Mouse (Mus musculus): Measurements from ENCODE around the gene Tas2r107. TPM values are rescaled to one million over a fixed set of nuclear protein-coding genes. Genes with fewer than 3 reads are reported as not detected.
"Not testable (repeated sequence)": the region's sequence is repeated elsewhere in the genome, so short reads cannot be mapped to it uniquely, and the experiment has no call there.

The Tas2r107 gene
- not detected in 2 replicates for total RNA-seq (2014; rRNA removed)
- polyA plus RNA-seq (2015; fragmentation: Nextera tagmentation; extraction: Ambion mirVana) = not detected in 2 replicates

DNA sequence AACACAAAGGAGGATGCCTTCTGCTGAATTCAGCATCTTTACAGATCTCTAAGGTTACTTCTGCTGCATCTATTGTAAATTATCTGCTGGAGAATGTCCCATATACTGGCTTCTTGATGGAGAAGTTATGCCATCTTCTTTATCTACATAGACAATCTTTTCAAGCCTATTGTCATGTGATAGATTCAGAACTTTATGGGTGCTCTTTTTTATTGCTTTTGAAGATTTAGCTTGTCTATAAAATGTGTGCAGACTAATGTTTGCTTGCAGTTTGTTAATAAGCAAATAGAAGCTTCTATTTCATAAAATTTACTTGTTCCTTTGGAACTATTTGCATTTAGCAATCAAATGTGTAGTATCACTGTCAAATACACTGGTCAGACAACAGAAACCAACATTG lies at the start of gene Tas2r107:
TSS of gene Tas2r107 (minus strand) at position 101 of the 400 bp plus-strand sequence.
- Histone ChIP-seq H3K4me2 (ENCODE audit: low read depth, low read length, poor library complexity, severe bottlenecking) (no peak within 1 kb of the TSS), H3K4me1 (ENCODE audit: insufficient read depth, low read length) (no peaks in the 10 kb centered on the region), H3K4me3 (ENCODE audit: low read depth, low read length) (no peak within 1 kb of the TSS), H3K36me3 (ENCODE audit: insufficient read depth, low read length) (no peaks in the 10 kb centered on the region), H3K27me3 (ENCODE audit: insufficient read depth, low read length) (no peaks in the 10 kb centered on the region), H3K9ac (replicated peaks; ENCODE audit: low read length, poor library complexity, severe bottlenecking) (no peak within 1 kb of the TSS), H3K27ac (ENCODE audit: low read depth, low read length) (no peak within 1 kb of the TSS), H3K9me3 (ENCODE audit: low read length) (peaks cover 8% of the 10 kb centered on the region; the same call in 1 of the 2 replicates)
- ATAC-seq (ENCODE audit: low FRiP score) (no peak), DNase-seq (ENCODE audit: low spot score) (no peak)
- no peak for TF ChIP-seq CTCF (IDR thresholded peaks at IDR 0.05)

DNA sequence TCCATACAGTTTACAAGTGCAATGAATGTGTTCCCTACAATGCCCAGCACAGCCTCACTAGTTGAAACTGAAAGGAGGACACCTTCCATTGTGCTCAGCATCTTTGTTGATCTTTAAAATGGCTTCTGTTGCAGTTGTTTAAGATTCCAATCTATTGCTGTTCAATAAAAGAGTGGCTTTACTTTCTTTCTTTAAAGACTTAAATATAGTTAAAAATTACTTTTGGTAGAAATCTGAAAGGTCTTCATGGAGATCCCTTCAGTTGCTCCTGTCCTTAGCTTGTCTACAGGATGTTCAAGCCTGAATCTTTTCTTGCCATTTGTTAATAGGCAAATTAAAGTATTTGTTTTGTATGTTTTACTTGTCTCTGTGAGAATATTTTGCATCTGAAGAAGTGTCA lies 30.0 kb upstream of the Tas2r107 start, which contains the start of gene Tas2r114:
TSS of gene Tas2r114 (minus strand) at position 101 of the 400 bp plus-strand sequence.
- Histone ChIP-seq H3K4me2 (ENCODE audit: low read depth, low read length, poor library complexity, severe bottlenecking) (no peak within 1 kb of the TSS), H3K27me3 (ENCODE audit: insufficient read depth, low read length) (no peaks in the 10 kb centered on the region), H3K4me3 (ENCODE audit: low read depth, low read length) (no peak within 1 kb of the TSS), H3K36me3 (ENCODE audit: insufficient read depth, low read length) (no peaks in the 10 kb centered on the region), H3K27ac (ENCODE audit: low read depth, low read length) (no peak within 1 kb of the TSS), H3K9me3 (ENCODE audit: low read length) (peaks cover 13% of the 10 kb centered on the region), H3K4me1 (ENCODE audit: insufficient read depth, low read length) (no peaks in the 10 kb centered on the region), H3K9ac (replicated peaks; ENCODE audit: low read length, poor library complexity, severe bottlenecking) (no peak within 1 kb of the TSS)
- DNase-seq (ENCODE audit: low spot score) (no peak), ATAC-seq (ENCODE audit: low FRiP score) (no peak)
- no peak for TF ChIP-seq CTCF (IDR thresholded peaks at IDR 0.05)

DNA sequence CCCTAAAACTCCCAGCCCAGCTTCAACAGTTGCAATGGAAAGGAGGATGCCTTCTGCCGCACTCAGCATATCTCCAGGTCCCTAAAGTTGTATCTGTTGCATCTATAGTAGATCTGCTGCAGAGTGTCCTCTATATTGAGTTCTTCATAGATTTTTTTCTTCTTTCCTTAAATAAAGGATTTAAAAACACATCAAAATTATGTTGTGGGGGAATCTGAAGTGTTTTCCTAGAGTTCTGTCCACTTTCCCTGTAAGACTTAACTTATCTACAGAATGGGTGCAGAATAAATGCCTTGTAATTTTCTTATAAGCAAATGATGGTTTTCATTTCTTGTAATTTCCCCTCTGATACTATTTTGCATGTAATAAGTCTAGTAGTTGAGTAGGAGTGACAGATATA lies 27.4 kb upstream of the Tas2r107 start, which contains the start of gene Tas2r105:
TSS of gene Tas2r105 (minus strand) at position 101 of the 400 bp plus-strand sequence.
- Histone ChIP-seq H3K27me3 (ENCODE audit: insufficient read depth, low read length) (no peaks in the 10 kb centered on the region), H3K4me2 (ENCODE audit: low read depth, low read length, poor library complexity, severe bottlenecking) (no peak within 1 kb of the TSS), H3K4me3 (ENCODE audit: low read depth, low read length) (no peak within 1 kb of the TSS), H3K9me3 (ENCODE audit: low read length) (peaks cover 21% of the 10 kb centered on the region), H3K4me1 (ENCODE audit: insufficient read depth, low read length) (no peaks in the 10 kb centered on the region), H3K9ac (replicated peaks; ENCODE audit: low read length, poor library complexity, severe bottlenecking) (no peak within 1 kb of the TSS), H3K27ac (ENCODE audit: low read depth, low read length) (no peak within 1 kb of the TSS), H3K36me3 (ENCODE audit: insufficient read depth, low read length) (no peaks in the 10 kb centered on the region)
- ATAC-seq (ENCODE audit: low FRiP score) = no peak
- no peak for TF ChIP-seq CTCF (IDR thresholded peaks at IDR 0.05)
- WGBS = 76% methylated on average over 1 of the region's 1 CpGs
- DNase-seq (ENCODE audit: low spot score) = no peak

DNA sequence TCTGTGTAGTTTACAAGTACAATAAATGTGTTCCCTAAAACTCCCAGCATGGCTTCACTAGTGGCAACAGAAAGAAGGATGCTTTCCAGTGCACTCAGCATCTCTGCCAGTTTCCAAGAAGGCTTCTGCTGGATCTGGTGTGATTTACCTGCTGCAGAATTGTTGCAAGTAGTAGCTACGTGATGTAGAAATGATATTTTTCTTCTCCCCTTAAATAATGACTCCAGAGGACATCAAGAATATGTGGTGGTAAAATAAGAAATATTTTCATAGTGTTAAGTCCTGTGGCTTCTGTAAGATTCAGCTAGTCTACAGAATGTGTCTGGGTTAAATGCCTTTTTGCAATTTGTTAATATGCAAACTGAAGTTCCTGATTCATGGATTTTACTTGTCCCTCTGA lies 25.7 kb upstream of the Tas2r107 start, which contains the start of gene Tas2r104:
TSS of gene Tas2r104 (minus strand) at position 101 of the 400 bp plus-strand sequence.
- no peak for ATAC-seq (ENCODE audit: low FRiP score)
- Histone ChIP-seq H3K4me3 (ENCODE audit: low read depth, low read length) (no peak within 1 kb of the TSS), H3K9ac (replicated peaks; ENCODE audit: low read length, poor library complexity, severe bottlenecking) (no peak within 1 kb of the TSS), H3K9me3 (ENCODE audit: low read length) (peaks cover 15% of the 10 kb centered on the region), H3K27me3 (ENCODE audit: insufficient read depth, low read length) (no peaks in the 10 kb centered on the region), H3K4me1 (ENCODE audit: insufficient read depth, low read length) (no peaks in the 10 kb centered on the region), H3K36me3 (ENCODE audit: insufficient read depth, low read length) (no peaks in the 10 kb centered on the region), H3K27ac (ENCODE audit: low read depth, low read length) (no peak within 1 kb of the TSS), H3K4me2 (ENCODE audit: low read depth, low read length, poor library complexity, severe bottlenecking) (no peak within 1 kb of the TSS)
- DNase-seq (ENCODE audit: low spot score) = no peak
- WGBS = 74% methylated on average over 1 of the region's 1 CpGs
- no peak for TF ChIP-seq CTCF (IDR thresholded peaks at IDR 0.05)

DNA sequence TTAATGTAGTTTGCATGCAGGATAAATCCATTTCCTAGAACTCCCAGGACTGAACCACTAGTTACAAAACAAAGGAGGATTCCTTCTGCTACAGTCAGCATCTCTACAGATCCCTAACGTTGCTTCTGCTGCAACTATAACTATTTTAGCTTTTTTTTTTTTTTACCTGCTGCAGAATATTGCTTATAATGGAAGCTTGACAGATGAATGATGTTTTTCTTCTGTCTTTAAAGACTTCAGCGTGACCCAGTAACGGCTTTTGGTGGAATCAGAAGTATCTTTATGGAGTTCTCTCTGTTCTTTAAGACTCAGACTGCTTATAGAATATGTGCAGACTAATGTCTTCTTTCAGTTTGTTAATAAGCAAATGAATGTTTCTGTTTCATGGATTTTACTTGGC lies 18.8 kb upstream of the Tas2r107 start, which contains the start of gene Tas2r106:
TSS of gene Tas2r106 (minus strand) at position 101 of the 400 bp plus-strand sequence.
- Histone ChIP-seq H3K27me3 (ENCODE audit: insufficient read depth, low read length) (no peaks in the 10 kb centered on the region), H3K9me3 (ENCODE audit: low read length) (peaks cover 3% of the 10 kb centered on the region; the same call in 1 of the 2 replicates), H3K4me3 (ENCODE audit: low read depth, low read length) (no peak within 1 kb of the TSS), H3K9ac (replicated peaks; ENCODE audit: low read length, poor library complexity, severe bottlenecking) (no peak within 1 kb of the TSS), H3K36me3 (ENCODE audit: insufficient read depth, low read length) (no peaks in the 10 kb centered on the region), H3K4me2 (ENCODE audit: low read depth, low read length, poor library complexity, severe bottlenecking) (no peak within 1 kb of the TSS), H3K4me1 (ENCODE audit: insufficient read depth, low read length) (no peaks in the 10 kb centered on the region), H3K27ac (ENCODE audit: low read depth, low read length) (no peak within 1 kb of the TSS)
- ATAC-seq (ENCODE audit: low FRiP score) (no peak), DNase-seq (ENCODE audit: low spot score) (no peak)
- no peak for TF ChIP-seq CTCF (IDR thresholded peaks at IDR 0.05)
- WGBS = 70% methylated on average over 3 of the region's 3 CpGs

DNA sequence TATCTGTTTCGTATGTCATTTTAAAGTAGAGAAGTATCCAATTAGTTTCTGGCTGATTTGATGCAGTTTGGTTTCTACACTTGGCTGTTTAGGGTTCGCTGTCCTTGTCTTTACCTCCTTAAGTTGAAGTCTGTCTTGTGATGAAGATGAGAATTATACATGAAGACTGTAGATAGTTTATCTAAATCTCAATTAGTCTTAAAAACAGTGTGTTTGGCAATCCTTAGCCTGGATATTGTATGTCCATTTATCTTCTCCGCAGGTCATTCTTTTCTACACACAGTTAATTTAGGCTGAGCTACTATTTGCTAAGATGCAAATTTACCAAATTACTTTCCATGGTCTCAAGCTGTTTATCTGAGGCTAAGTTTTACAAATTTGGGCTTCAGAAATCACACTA lies 29.1 kb downstream of the Tas2r107 start, which contains the start of gene Tas2r130:
TSS of gene Tas2r130 (minus strand) at position 101 of the 400 bp plus-strand sequence.
- H3K9ac ChIP-seq (replicated peaks; ENCODE audit: low read length, poor library complexity, severe bottlenecking) = no peak within 1 kb of the TSS
- no peak for TF ChIP-seq CTCF (IDR thresholded peaks at IDR 0.05)
- DNase-seq (ENCODE audit: low spot score) (no peak), ATAC-seq (ENCODE audit: low FRiP score) (no peak)
- no peaks in the 10 kb centered on the region for H3K4me1 ChIP-seq (ENCODE audit: insufficient read depth, low read length)
- H3K36me3 ChIP-seq (ENCODE audit: insufficient read depth, low read length) = no peaks in the 10 kb centered on the region
- no peak within 1 kb of the TSS for H3K27ac ChIP-seq (ENCODE audit: low read depth, low read length)
- 74% methylated on average over 3 of the region's 3 CpGs for WGBS
- H3K9me3 ChIP-seq (ENCODE audit: low read length) = peaks cover 22% of the 10 kb centered on the region
- no peak within 1 kb of the TSS for H3K4me2 ChIP-seq (ENCODE audit: low read depth, low read length, poor library complexity, severe bottlenecking)
- no peaks in the 10 kb centered on the region for H3K27me3 ChIP-seq (ENCODE audit: insufficient read depth, low read length)
- no peak within 1 kb of the TSS for H3K4me3 ChIP-seq (ENCODE audit: low read depth, low read length)

DNA sequence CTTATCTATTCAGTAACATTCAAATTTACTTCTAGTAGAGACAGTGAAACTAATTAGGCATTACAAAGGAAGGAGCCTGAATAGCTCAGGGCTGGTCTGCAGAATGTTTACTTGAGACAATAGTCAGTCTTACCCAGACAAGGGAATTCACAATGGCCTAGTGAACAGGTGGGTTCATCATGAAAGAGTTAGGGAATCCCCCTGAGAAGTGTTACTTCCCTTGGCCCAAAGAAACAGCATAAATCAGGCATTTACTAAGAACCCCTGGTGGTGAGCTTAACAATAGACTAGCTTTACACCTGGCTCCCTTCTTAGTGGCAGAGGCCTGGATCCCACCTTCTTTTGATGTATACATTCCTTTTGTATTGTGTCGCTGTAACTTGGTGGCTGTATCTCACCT lies 50.0 kb downstream of the Tas2r107 start:
- 0 out of 2 replicates have a peak, but pooled peaks cover 11% of the 10 kb centered on the region for H3K9me3 ChIP-seq (ENCODE audit: low read length)
- not testable (repeated sequence) for DNase-seq (ENCODE audit: low spot score); ATAC-seq (ENCODE audit: low FRiP score); H3K9ac ChIP-seq (replicated peaks; ENCODE audit: low read length, poor library complexity, severe bottlenecking); H3K36me3 ChIP-seq (ENCODE audit: insufficient read depth, low read length); H3K27me3 ChIP-seq (ENCODE audit: insufficient read depth, low read length); H3K4me3 ChIP-seq (ENCODE audit: low read depth, low read length); H3K4me2 ChIP-seq (ENCODE audit: low read depth, low read length, poor library complexity, severe bottlenecking); H3K4me1 ChIP-seq (ENCODE audit: insufficient read depth, low read length); H3K27ac ChIP-seq (ENCODE audit: low read depth, low read length)
- WGBS = 94% methylated on average over 1 of the region's 1 CpGs

Data from midbrain, postnatal 0 days (tissue).